Mouse (Mus musculus) frontal cortex, postnatal 10 days (tissue): Measurements from ENCODE around the gene Wbp1.

Experiments used
- DNase-seq, 2 experiments: peaks; one replicate each; pipeline ENCODE4 v3.0.0; 2022; ENCODE audit warnings: low spot score in 2 of 2, mixed read lengths in 1 of 2

Wbp1 gene

DNA sequence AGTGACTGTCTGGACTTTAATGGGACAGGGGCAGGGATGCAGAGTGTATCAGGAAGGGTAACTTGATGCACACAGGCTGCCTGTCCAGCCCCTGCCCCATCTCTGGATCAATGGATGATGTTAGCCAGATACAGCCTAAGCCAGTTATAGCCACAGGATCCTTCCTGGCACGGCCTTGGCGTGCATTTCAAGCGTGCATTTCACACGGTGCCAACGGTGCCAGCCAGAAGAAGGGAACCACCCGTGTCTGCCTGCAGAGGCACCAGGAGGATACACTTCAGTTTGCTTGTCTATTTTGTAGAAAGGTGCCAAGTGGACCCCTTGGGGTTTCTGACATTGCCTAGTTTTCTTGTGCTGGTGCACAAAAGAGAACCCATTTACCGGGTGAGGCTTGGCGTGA is 18.7 kb upstream of the Wbp1 start:
- no peak for DNase-seq

- DNase-seq, result no peak
Observed at GRCm38 (mm10) chr6:83138056-83138455, 16.7 kb upstream of the Wbp1 start.

- DNase-seq, result peak; percentile 70 to 76
Observed at GRCm38 (mm10) chr6:83137576-83137950, 16.2 kb upstream of the Wbp1 start.

- no peak for DNase-seq
Observed at GRCm38 (mm10) chr6:83136881-83137575, 15.7 kb upstream of the Wbp1 start.

GRCm38 (mm10) chr6:83136291-83136880 is 15.0 kb upstream of the Wbp1 start:
- DNase-seq, result no peak

GRCm38 (mm10) chr6:83135571-83136161 is 14.3 kb upstream of the Wbp1 start:
- no peak for DNase-seq

- no peak for DNase-seq
Observed at GRCm38 (mm10) chr6:83134951-83135513, 13.7 kb upstream of the Wbp1 start, which contains the start of gene Rtkn. TSS of gene Rtkn (plus strand) at chr6:83135463.

GRCm38 (mm10) chr6:83134226-83134625 is 12.9 kb upstream of the Wbp1 start:
- no peak for DNase-seq

GRCm38 (mm10) chr6:83132176-83132919 is 11.0 kb upstream of the Wbp1 start:
- no peak for DNase-seq

DNA sequence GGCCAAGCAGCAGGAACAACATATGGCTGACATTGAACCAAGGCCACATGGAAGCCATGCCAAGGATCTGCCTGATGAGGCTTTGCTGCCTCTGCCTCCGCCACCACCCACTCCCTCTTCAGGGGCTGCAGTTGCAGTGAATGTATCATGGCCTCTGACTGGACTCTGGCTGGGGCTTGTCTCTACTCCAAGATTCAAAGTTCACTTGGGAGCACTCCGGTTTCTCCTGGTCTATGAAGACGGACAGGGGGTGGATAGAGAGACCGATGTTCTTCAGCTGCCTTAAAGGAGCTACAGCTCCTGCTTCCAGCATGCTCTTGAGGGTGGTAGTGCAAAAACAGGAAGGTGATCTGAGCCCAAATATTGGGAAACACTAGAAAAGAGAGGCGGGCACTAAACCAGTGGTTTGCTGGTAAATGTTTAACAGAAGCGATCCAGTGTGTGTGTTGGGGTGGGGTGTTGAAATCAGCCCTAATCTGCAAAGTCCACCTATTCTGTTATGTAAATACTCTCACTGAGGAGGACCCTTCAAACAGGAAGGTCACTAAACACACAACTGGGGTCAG is 10.2 kb upstream of the Wbp1 start:
- no peak for DNase-seq

GRCm38 (mm10) chr6:83127419-83127818 is 6.1 kb upstream of the Wbp1 start:
- DNase-seq, result no peak

DNA sequence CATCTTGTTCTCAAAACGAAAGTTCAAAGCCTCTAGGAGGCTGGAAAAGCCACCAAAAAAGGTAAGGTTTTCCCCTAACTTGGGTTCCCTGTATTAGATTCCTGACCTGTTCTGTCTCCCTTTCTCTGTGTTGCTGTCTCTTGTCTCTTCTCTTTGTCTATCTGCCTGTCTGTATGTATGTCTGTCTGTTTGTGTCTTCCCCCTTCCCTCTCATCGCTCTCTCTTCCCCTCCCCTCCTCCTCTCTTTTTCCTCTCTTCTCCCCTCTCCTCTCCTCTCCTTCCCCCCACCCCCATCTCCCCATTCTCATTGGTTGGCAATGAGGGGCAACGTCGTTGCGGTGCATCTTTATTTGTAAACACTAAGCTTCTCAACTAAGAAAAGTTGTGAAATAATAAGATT is 4.0 kb upstream of the Wbp1 start, which contains the start of gene Ino80b:
Ino80b (minus strand) TSS at position 101 of the 400 bp plus-strand sequence.
- DNase-seq, result no peak

- peak; percentile 86 to 87 for DNase-seq
Observed at GRCm38 (mm10) chr6:83124851-83125312, 3.5 kb upstream of the Wbp1 start.

DNA sequence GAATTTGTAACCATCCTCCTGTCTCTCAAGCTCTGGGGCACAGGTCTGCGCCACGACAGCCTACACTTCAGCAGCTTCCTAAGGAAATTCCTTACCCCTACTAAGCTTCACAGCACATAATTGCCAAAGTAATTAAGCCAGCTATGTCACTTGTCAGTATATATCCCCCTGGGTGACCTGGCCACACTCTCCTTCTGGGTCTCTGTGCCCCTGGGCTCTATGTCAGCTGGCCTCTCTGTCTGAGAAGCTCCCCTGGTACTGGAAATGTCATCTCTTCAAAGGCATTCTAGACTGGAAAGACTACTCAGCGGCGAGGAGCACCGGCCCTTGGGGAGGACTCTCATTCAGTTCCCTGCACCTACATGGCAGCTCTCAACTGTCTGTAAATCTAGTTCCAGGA is 1.6 kb upstream of the Wbp1 start:
- no peak for DNase-seq

DNA sequence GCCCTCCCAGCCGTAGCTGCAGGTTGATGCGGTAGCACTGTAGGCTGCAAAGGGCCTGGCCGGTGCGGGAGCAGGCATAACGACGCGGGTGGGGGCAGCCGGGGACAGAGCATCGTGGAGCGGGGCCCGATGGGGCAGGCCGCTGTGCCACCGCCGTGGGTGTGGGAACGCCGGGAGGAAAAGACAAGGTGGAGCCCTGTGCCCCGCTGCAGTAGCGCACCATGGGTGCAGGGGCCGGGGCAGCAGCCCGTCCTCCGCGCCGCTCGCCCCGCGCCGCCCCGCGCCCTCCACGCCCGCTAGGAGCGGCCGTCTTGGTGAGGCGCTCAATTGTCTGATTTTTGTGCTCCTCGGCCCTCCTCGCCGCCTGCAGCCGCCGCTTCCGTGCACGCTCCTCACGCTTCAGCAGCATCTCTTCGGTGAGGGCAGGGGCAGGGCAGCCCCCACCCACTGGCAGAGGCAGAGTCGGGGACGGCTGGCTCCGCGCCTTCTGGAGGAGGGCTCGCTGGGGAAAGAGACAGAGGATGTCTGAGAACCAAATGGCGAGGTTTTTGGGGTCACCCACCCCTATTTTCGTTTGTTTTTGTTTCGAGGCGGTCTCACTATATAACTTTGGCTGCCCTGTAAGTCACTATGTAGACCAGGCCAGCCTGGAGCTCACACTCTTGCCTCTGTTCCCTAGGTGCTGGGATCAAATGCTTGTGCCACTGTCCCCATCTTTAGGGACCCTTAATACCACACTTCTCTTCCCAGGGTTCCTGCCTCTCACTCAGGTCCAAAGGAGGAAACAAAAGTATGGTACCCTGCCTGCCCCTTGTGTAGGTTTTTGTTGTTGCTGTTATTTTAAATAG is 728 bp upstream of the Wbp1 start:
- peak in 1 of 2 experiments; percentile 25 for DNase-seq

DNA sequence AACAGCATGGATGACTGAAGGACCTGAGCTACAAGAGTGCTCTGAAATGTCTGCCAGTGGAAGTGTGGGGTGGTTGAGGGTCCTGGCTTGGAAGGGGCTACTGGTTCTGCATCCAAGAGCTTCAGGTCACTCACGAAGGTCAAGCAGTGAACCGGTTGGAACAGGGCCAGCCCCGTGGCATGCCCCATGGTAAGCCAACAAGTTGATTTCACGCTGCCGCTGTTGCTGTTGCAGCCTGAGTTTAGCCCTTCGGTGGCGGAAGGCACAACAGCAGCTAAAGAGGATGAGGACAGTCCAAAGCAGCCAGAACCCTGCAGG is 1.7 kb downstream of the Wbp1 start:
- DNase-seq, result no peak

DNA sequence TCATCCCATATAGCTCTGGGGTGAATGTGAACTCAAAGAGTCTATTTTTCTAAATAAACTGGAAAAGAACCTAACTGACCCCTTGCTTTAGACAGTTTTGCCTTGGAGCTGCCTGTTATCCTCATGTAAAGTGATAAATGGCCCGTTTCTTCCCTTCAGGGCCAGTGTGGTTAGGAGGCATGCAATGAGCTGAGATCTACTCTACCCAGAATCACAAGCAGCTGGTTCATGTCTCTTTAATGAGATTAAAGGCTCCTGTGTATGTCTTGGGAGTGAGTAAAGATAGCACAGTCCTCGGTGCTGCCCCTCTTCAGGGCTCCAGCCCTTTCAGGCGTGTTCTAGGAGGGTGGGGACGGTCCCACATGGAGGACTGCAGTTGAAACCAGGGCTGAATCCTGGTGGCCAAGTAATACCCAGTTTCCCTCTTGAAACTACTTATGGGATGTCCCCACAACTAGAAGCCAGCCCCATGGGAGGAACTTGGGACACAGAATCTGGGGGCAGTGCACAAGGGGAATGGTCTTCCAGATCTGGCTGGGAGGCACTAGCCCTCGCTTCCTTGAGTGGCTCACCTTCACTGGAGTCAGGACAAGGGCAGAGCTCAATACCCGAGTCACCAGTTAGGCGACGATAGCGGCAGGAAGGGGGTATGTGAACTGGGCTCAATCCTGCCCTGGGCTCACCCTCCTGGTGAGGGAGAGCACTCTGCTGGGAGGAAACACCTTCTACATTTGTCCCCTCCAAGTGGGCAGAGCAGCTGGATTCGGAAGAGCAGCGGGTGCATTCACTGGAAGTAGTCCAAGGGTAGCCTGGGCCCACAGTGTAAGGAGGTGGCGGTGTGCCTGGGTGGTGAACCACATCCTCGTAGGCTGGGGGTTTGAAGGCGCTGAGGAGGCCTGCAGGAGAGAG is 2.3 kb downstream of the Wbp1 start:
- DNase-seq, result no peak

GRCm38 (mm10) chr6:83118369-83118768 is 3.0 kb downstream of the Wbp1 start:
- DNase-seq, result no peak

DNA sequence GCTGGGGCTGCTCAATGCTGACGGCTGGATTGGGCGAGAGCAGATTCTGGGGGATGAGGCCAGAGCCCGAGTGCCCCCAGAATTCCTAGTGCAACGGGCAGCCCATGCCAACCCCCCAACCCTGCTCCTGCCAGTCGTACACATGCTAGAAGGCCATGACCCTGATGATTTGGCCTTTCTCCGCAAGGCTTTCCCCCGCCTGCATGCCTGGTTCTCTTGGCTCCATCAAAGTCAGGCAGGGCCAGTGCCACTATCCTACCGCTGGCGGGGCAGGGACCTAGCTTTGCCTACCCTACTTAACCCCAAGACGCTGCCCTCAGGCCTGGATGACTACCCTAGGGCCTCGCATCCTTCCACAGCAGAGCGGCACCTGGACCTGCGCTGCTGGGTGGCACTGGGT is 3.7 kb downstream of the Wbp1 start:
- no peak for DNase-seq

DNA sequence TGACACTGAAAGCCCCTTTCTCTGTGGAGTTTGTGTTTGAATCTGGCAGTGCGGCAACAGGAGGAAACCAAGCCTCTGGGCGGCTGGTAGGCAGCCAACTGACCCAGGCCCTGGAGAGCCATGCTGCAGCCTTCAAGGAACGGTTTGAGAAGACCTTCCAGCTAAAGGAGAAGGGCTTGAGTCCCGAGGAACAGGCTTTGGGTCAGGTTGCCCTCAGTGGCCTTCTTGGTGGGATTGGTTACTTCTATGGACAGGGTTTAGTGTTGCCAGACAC is 4.3 kb downstream of the Wbp1 start:
- DNase-seq, result no peak
